Mouse (Mus musculus): ENCODE results near the gene Zfp341. TPM values are rescaled to one million over a fixed set of nuclear protein-coding genes. Genes with fewer than 3 reads are reported as not detected.

Gene Zfp341
- polyA plus RNA-seq, 1 experiment from 2014 or later, result 1.5 TPM

DNA sequence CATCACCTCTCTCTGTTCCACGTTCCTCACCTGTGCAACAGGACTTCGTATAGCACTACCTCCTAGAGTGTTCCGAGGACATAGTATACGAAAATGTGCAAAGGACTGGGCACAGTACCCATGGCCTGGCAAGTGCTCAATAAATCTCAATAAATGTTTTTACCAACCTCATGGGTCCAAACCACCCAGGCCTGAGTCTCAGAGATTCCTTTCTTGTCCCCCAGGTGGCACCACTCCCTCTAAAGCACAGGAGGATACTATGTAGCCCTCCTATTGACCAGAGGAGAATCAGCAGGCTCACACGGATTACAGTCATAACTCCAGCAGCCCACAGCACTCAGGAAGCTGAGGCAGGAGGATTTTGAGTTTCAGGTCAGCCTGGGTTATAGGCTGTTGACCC is 33.5 kb downstream of the Zfp341 start:
- Histone ChIP-seq H3K36me3 (ENCODE audit: control insufficient read depth, insufficient read depth, low read length) (no peaks in the 10 kb centered on the region), H3K9me3 (ENCODE audit: control insufficient read depth, low read length) (no peaks in the 10 kb centered on the region)
- no peak for DNase-seq (ENCODE audit: low spot score)

GRCm38 (mm10) chr2:154648086-154648485 is 35.0 kb downstream of the Zfp341 start:
- H3K27me3 ChIP-seq (ENCODE audit: control insufficient read depth, insufficient read depth, low read length), result no peaks in the 10 kb centered on the region
- H3K36me3 ChIP-seq (ENCODE audit: control insufficient read depth, insufficient read depth, low read length), result no peaks in the 10 kb centered on the region
- H3K27ac ChIP-seq (ENCODE audit: low read depth, low read length), result no peak overlapping the region
- DNase-seq (ENCODE audit: low spot score) (peak; percentile 63), ATAC-seq (replicated peaks; ENCODE audit: low FRiP score) (no peak)
- H3K4me3 ChIP-seq (ENCODE audit: low read depth, low read length), result no peak overlapping the region
- H3K4me1 ChIP-seq (replicated peaks; ENCODE audit: control insufficient read depth, insufficient read depth, low read length), result no peaks in the 10 kb centered on the region
- no peak overlapping the region for H3K9ac ChIP-seq (ENCODE audit: low read length)
- WGBS, result 24% methylated on average over 3 of the region's 3 CpGs
- H3K4me2 ChIP-seq (ENCODE audit: low read depth, low read length, severe bottlenecking), result no peak overlapping the region
- no peaks in the 10 kb centered on the region for H3K9me3 ChIP-seq (ENCODE audit: control insufficient read depth, low read length)

More for the DNA sequence above, 33.5 kb downstream of the Zfp341 start:
- H3K4me2 ChIP-seq (ENCODE audit: low read depth, low read length, severe bottlenecking), result no peak overlapping the region
- ATAC-seq (replicated peaks; ENCODE audit: low FRiP score), result no peak
- H3K4me3 ChIP-seq (ENCODE audit: low read depth, low read length), result no peak overlapping the region
- 83% methylated on average over 5 of the region's 5 CpGs for WGBS
- no peak overlapping the region for H3K27ac ChIP-seq (ENCODE audit: low read depth, low read length)
- H3K4me1 ChIP-seq (replicated peaks; ENCODE audit: control insufficient read depth, insufficient read depth, low read length), result no peaks in the 10 kb centered on the region
- H3K9ac ChIP-seq (ENCODE audit: low read length), result no peak overlapping the region
- no peaks in the 10 kb centered on the region for H3K27me3 ChIP-seq (ENCODE audit: control insufficient read depth, insufficient read depth, low read length)

DNA sequence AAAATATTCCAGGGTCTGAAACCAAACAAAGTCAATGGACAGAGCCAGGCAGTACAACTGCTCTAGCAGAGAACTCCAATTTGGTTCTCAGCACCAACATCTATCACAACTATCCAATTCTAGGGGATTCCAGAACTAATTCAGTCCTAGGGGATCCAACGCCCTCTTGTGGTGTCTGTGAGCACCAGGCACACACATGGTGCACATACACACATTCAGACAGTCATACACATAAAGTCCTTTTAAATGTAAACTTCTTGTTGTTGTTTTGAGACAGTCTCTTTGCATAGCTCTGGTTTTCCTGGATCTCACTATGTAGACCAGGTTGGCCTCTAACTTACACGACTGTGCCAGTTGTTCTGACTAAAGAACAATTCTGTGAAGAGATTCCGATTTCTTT is 37.3 kb downstream of the Zfp341 start:
- no peaks in the 10 kb centered on the region for H3K9me3 ChIP-seq (ENCODE audit: control insufficient read depth, low read length)
- H3K4me1 ChIP-seq (replicated peaks; ENCODE audit: control insufficient read depth, insufficient read depth, low read length), result no peaks in the 10 kb centered on the region
- H3K4me2 ChIP-seq (ENCODE audit: low read depth, low read length, severe bottlenecking), result no peak overlapping the region
- no peak overlapping the region for H3K4me3 ChIP-seq (ENCODE audit: low read depth, low read length)
- DNase-seq (ENCODE audit: low spot score) (no peak), ATAC-seq (replicated peaks; ENCODE audit: low FRiP score) (no peak)
- no peak overlapping the region for H3K9ac ChIP-seq (ENCODE audit: low read length)
- no peaks in the 10 kb centered on the region for H3K36me3 ChIP-seq (ENCODE audit: control insufficient read depth, insufficient read depth, low read length)
- WGBS, result 89% methylated on average over 3 of the region's 3 CpGs
- no peaks in the 10 kb centered on the region for H3K27me3 ChIP-seq (ENCODE audit: control insufficient read depth, insufficient read depth, low read length)
- no peak overlapping the region for H3K27ac ChIP-seq (ENCODE audit: low read depth, low read length)

GRCm38 (mm10) chr2:154651363-154651762 is 38.3 kb downstream of the Zfp341 start, which contains the start of gene Chmp4b:
Gene Chmp4b (plus strand): TSS chr2:154651705.
- Histone ChIP-seq H3K4me1 (replicated peaks; ENCODE audit: control insufficient read depth, insufficient read depth, low read length) (no peaks in the 10 kb centered on the region), H3K4me2 (ENCODE audit: low read depth, low read length, severe bottlenecking) (no peak within 1 kb of the TSS), H3K9me3 (ENCODE audit: control insufficient read depth, low read length) (no peaks in the 10 kb centered on the region), H3K27me3 (ENCODE audit: control insufficient read depth, insufficient read depth, low read length) (no peaks in the 10 kb centered on the region), H3K36me3 (ENCODE audit: control insufficient read depth, insufficient read depth, low read length) (no peaks in the 10 kb centered on the region), H3K27ac (ENCODE audit: low read depth, low read length) (no peak within 1 kb of the TSS), H3K9ac (ENCODE audit: low read length) (no peak within 1 kb of the TSS), H3K4me3 (ENCODE audit: low read depth, low read length) (no peak within 1 kb of the TSS)
- ATAC-seq (replicated peaks; ENCODE audit: low FRiP score), result no peak
- no peak for DNase-seq (ENCODE audit: low spot score)
- WGBS, result 63% methylated on average over 8 of the region's 8 CpGs

DNA sequence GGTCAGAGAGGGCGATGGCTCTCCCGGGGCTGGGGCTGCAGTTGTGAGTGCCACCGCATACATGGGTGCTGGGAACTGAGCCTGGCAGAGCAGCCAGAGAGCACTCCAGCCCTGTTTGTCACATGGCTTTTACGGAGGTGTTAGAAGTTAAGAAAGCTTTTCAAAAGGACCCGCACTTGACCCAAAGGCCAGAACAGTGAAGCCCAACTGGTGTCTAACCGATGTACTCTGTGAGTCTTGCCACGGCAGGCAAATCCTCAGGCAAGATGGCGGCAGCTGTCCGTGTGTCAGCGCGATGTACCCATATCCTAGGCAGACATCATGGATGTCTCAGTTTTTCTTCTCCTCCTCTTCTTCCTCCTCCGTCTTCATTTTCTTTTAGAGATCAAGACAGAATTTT is 41.9 kb downstream of the Zfp341 start:
- no peak for ATAC-seq (replicated peaks; ENCODE audit: low FRiP score)
- Histone ChIP-seq H3K4me3 (ENCODE audit: low read depth, low read length) (no peak overlapping the region), H3K27ac (ENCODE audit: low read depth, low read length) (no peak overlapping the region), H3K9ac (ENCODE audit: low read length) (no peak overlapping the region), H3K27me3 (ENCODE audit: control insufficient read depth, insufficient read depth, low read length) (no peaks in the 10 kb centered on the region), H3K9me3 (ENCODE audit: control insufficient read depth, low read length) (no peaks in the 10 kb centered on the region), H3K4me1 (replicated peaks; ENCODE audit: control insufficient read depth, insufficient read depth, low read length) (peaks cover 8% of the 10 kb centered on the region; the same call in 1 of the 2 replicates), H3K36me3 (ENCODE audit: control insufficient read depth, insufficient read depth, low read length) (no peaks in the 10 kb centered on the region), H3K4me2 (ENCODE audit: low read depth, low read length, severe bottlenecking) (no peak overlapping the region)
- WGBS, result 96% methylated on average over 12 of the region's 12 CpGs
- no peak for DNase-seq (ENCODE audit: low spot score)

- Histone ChIP-seq H3K36me3 (ENCODE audit: control insufficient read depth, insufficient read depth, low read length) (no peaks in the 10 kb centered on the region), H3K4me2 (ENCODE audit: low read depth, low read length, severe bottlenecking) (no peak overlapping the region; the same call in 1 of the 2 replicates), H3K27me3 (ENCODE audit: control insufficient read depth, insufficient read depth, low read length) (no peaks in the 10 kb centered on the region), H3K4me3 (ENCODE audit: low read depth, low read length) (no peak overlapping the region), H3K27ac (ENCODE audit: low read depth, low read length) (no peak overlapping the region), H3K9ac (ENCODE audit: low read length) (0 out of 2 replicates have a peak overlapping the region, but pooled peaks have one; percentile 16), H3K4me1 (replicated peaks; ENCODE audit: control insufficient read depth, insufficient read depth, low read length) (peaks cover 8% of the 10 kb centered on the region; the same call in 1 of the 2 replicates), H3K9me3 (ENCODE audit: control insufficient read depth, low read length) (no peaks in the 10 kb centered on the region)
- WGBS, result 92% methylated on average over 2 of the region's 2 CpGs
- no peak for DNase-seq (ENCODE audit: low spot score)
- ATAC-seq (replicated peaks; ENCODE audit: low FRiP score), result no peak
Measured at GRCm38 (mm10) chr2:154655878-154656414, 42.8 kb downstream of the Zfp341 start.

DNA sequence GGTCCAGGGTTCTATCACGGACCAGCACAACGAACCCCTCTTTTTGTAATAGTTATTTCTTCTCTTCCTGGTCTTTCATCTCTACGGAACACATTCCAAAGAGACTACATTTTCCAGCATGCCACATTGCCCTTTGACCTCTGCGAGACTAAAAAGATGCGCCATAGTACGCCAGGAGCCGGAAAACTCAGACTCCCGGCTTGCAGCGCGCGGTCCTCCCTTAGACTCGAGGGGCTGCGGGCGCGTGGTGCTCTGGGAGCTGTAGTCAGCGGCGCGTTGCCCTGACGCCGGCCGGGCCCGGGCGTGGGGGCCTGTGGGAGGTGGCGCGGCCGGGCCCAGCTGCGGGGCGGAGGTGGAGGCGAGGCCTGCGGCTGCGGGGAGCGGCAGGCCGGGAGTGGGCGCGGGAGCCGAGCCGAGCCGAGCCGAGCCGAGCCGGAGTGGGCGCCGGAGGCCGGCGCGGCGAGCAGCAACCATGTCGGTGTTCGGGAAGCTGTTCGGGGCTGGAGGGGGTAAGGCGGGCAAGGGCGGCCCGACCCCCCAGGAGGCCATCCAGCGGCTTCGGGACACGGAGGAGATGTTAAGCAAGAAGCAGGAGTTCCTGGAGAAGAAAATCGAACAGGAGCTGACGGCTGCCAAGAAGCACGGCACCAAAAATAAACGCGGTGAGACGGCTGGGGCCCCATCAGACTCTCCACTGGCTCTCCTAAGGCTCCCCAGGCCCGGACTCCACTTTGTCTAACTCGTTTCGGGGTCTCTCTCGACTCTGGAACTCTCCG is 43.8 kb downstream of the Zfp341 start:
- Histone ChIP-seq H3K4me2 (ENCODE audit: low read depth, low read length, severe bottlenecking) (peak overlapping the region; percentile 98), H3K36me3 (ENCODE audit: control insufficient read depth, insufficient read depth, low read length) (no peaks in the 10 kb centered on the region), H3K27me3 (ENCODE audit: control insufficient read depth, insufficient read depth, low read length) (no peaks in the 10 kb centered on the region), H3K4me3 (ENCODE audit: low read depth, low read length) (peak overlapping the region; percentile 91), H3K9me3 (ENCODE audit: control insufficient read depth, low read length) (no peaks in the 10 kb centered on the region), H3K4me1 (replicated peaks; ENCODE audit: control insufficient read depth, insufficient read depth, low read length) (peaks cover 8% of the 10 kb centered on the region; the same call in 1 of the 2 replicates), H3K9ac (ENCODE audit: low read length) (peak overlapping the region; percentile 93), H3K27ac (ENCODE audit: low read depth, low read length) (peak overlapping the region; percentile 53)
- DNase-seq (ENCODE audit: low spot score) (peak; percentile 98), ATAC-seq (replicated peaks; ENCODE audit: low FRiP score) (peak; percentile 99)
- under 1% methylated on average over 66 of the region's 67 CpGs for WGBS

DNA sequence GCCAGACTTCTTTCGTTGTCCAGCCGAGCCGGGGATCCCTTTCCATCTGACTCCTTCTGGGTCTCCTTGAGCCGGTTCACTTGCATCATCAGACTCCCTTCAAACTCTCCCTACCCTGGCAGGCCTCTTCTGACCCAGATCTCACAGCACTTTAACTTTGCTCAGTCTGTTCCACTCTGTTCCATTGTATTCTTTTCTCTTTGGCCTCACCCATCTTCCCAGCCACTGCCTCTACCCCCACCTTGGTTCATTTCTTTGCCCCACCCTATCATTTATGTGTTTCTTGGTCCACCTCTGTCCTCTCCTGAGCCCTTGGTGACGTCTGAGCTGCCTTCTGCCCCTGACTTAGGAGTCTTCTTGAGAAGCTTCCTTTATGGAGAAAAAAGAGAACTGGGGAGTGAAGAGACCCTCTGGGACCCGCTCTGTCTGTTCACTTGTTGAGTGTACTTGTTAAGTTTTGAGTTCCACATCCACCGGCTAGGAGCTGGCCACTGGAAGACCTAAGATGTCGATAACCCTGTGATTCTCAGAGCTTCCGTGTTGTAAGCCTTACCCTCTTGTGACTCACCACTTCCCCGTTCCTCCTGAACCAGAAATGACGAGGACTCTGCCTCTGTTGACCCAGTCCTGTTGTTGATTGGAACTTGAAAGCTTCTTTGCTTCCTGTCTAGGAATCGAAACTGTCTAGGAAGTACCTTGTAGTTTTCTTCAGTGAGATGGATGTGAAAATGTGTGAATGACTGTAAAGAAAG is 44.6 kb downstream of the Zfp341 start:
- peaks cover 8% of the 10 kb centered on the region; the same call in 1 of the 2 replicates for H3K4me1 ChIP-seq (replicated peaks; ENCODE audit: control insufficient read depth, insufficient read depth, low read length)
- H3K9ac ChIP-seq (ENCODE audit: low read length), result peak overlapping the region; percentile 93
- ATAC-seq (replicated peaks; ENCODE audit: low FRiP score) (peak; percentile 26; the same call in 1 of the 2 replicates), DNase-seq (ENCODE audit: low spot score) (no peak)
- H3K9me3 ChIP-seq (ENCODE audit: control insufficient read depth, low read length), result no peaks in the 10 kb centered on the region
- H3K36me3 ChIP-seq (ENCODE audit: control insufficient read depth, insufficient read depth, low read length), result no peaks in the 10 kb centered on the region
- peak overlapping the region; percentile 53 for H3K27ac ChIP-seq (ENCODE audit: low read depth, low read length)
- WGBS, result 24% methylated on average over 12 of the region's 12 CpGs
- H3K4me3 ChIP-seq (ENCODE audit: low read depth, low read length), result peak overlapping the region; percentile 91
- no peaks in the 10 kb centered on the region for H3K27me3 ChIP-seq (ENCODE audit: control insufficient read depth, insufficient read depth, low read length)
- H3K4me2 ChIP-seq (ENCODE audit: low read depth, low read length, severe bottlenecking), result peak overlapping the region; percentile 98
